Mouse (Mus musculus) brain, embryonic 14.5 days (tissue): ENCODE measurements around the gene Ccnf.

ENCODE experiments used
- CTCF ChIP-seq: fragments of 200-500 bp; IDR thresholded peaks from 2 replicates; pipeline ENCODE4 v1.5.1; 2012; ENCODE audit warnings: inconsistent platforms, mild to moderate bottlenecking, moderate library complexity, borderline replicate concordance; ENCODE audit not compliant: insufficient read depth, insufficient read length; ENCODE audit errors: extremely low read depth
- POLR2A ChIP-seq: fragments of 200-500 bp; IDR thresholded peaks from 2 replicates; pipeline ENCODE4 v1.6.1; 2012; ENCODE audit warnings: mild to moderate bottlenecking, inconsistent platforms, borderline replicate concordance; ENCODE audit not compliant: poor library complexity, insufficient read depth, insufficient read length, severe bottlenecking; ENCODE audit errors: extremely low read depth

- peak; percentile 33; the same call in 1 of the 2 replicates for TF ChIP-seq CTCF
- no peak for TF ChIP-seq POLR2A
Measured at GRCm38 (mm10) chr17:24282637-24283036, 31.4 kb upstream of the Ccnf start.
